Mouse (Mus musculus) embryonic stem cell, embryonic (primary cell): ENCODE results near the gene Gmfb.

Source experiments
- CTCF ChIA-PET, 4 experiments: fragments of 300-600 bp in 2 of 4; fragments of 350-600 bp in 2 of 4; sonication (Branson Sonifier 250); formaldehyde crosslinking; loops; one replicate each; lab custom pipeline; 2022; ENCODE audit warnings: inconsistent platforms in 2 of 4; lab: Charles Lee
- POLR2A ChIA-PET, 4 experiments: fragments of 300-600 bp in 2 of 4; fragments of 350-600 bp in 2 of 4; sonication (Branson Sonifier 250); formaldehyde crosslinking; loops; one replicate each; lab custom pipeline; 2022; ENCODE audit warnings: antibody characterized with exemption in 4 of 4, inconsistent platforms in 1 of 4; lab: Charles Lee

Gene Gmfb

DNA sequence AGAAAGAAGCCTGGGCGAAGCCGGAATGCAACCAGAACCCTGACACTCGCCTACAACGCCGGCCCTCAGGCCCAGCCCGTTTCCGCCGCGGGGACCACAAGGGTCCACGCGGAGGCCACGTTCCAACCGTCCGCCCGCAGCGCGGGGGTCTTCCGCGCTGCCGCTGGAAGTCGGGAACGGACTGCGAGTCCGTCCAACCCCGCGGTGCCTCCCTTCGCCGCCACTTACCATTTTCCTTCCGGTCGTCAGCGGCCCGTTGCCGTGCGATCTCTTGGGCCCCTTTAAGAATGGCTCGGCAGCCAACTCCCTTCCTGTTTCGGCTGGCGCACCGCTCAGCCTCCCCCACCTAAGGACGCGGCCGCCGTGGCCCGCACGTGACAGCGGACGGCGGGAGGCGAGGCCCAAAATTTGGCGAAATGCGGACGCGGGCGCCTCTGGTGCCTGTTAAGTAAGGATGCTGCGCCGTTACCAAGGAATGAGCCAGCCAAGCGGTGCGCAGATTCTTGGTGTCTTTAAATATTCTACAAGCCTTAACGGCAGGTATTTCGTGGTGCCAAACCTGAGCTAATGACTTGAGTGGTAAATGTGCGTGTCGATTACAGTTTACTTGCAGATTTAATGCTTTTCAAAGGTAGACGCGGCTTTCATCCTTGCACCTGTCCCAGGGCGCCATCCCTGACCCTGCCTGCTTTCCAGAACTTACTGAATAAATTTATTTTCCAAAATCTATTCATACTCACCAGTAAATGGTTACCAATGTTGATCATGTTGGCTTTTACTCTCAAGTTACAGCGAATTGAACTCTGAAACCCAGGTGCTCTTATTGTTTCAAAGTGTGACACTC is at the start of gene Gmfb:
Gene Gmfb (minus strand): TSS at position 370 of the 844 bp plus-strand sequence.
- ChIA-PET CTCF (no interaction called here), POLR2A (interaction anchor here in 3 of 4 experiments (1.3 to 2.6 kb wide), 9 partner anchors 10 to 63 kb away, joined by 3 to 11 read pairs (median 4); partner anchors contain the start of genes Cgrrf1 (in 3 of the 3) and Cnih1 (in 1 of the 3))

DNA sequence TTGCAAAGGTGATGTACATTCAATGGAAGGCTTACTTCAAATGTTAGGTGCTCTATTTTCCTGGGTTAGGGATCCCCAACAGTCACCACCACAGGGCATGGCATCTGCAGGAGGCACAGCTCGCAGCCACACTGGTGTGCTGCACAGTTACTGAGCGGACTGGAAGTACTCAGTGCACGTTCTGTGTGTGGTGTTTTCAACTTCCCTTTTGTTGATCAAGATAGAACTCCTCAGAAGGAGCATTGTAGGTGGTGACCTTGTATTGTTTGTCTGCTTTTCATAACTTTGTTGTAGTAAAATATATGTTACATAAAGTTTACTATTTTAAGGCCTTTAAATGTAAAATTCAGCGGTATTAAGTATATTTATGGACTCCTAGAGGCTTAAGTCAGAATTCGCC is 40.9 kb upstream of the Gmfb start:
- CTCF ChIA-PET: interaction anchor here in 1 of 4 experiments (1.4 kb wide), 1 partner anchor 224 kb away, joined by 3 read pairs; no protein-coding TSS in a partner anchor
- POLR2A ChIA-PET: interaction anchor here in 1 of 4 experiments (0.7 kb wide), 1 partner anchor 1033 kb away, joined by 3 read pairs; no protein-coding TSS in a partner anchor

DNA sequence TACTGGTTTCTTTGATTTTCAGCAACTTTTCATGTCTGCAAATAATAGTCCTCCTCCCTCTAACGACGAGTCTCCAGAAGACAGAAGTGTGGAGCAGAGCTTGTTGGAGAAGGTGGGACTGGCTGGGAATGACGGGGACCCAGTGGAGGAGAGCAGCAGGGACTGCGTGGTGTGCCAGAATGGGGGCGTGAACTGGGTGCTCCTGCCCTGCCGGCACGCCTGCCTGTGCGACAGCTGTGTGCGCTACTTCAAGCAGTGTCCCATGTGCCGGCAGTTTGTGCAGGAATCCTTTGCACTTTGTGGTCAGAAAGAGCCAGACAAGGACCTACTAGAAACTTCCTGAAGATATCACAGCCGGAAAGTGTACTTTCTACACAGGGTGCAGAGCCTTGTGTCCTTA is 31.6 kb upstream of the Gmfb start:
- POLR2A ChIA-PET: no interaction called here
- CTCF ChIA-PET: no interaction called here

DNA sequence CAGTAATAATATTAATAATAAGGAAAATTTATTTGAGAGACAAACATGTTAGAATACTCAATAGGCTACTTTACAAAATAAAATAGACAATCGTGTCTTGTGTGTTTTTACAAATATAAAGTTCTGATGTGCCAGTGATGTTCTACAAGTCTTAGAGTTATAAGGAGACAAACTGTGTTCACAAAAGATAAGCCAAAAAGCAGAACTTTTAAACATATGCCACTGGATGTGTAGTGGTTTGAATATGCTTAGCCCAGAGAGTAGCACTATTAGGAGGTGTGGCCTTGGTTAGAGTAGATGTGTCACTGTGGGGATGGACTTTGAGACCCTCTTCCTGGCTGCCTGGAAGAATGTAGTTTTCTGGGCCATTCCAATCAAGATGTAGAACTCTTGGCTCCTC is 27.7 kb upstream of the Gmfb start:
- ChIA-PET CTCF (no interaction called here), POLR2A (no interaction called here)

DNA sequence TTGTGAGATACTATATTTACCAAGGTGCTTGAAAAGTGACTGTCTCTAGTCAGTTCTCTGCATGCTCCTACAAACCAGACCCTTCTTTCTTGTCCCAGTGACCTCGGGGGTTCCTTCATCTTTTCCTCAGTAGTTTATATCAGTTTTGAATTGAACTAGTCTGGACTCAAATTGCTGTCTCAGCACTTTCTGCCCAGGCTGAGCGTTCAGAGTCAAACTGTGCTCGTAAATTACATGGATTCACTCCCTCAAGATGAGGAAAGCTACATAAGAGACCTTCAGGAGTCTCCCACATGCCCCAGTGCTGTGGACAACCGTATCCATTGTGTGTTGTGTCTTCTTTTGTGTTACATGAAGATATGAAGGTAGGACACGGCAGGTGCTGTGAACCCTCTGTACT is 26.7 kb upstream of the Gmfb start:
- POLR2A ChIA-PET: no interaction called here
- CTCF ChIA-PET: no interaction called here

DNA sequence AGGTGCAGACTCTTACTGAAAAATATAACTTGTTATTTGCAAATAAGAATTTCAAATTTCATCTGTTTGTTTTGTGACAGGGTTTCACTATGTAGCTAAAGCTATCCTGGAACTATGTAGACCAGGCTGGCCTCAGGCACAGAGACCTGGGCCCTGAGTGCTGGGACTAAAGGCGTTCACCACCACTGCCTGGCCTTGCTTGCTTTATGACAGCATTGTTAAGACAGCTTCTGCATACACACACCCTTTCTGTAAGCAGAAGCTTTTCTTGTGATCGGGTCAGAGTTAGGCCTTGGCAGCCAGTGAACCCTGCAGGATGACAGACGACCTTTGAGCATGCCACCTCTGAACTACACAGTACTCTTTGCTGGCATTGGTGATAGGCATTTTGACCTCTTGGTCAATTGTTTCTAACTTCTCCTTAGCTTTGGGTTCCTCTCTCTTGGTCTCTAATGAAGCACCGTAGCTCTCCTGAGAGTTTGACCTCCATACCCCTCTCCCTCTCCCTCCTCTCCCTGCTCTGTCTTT is 26.1 kb upstream of the Gmfb start:
- CTCF ChIA-PET: no interaction called here

DNA sequence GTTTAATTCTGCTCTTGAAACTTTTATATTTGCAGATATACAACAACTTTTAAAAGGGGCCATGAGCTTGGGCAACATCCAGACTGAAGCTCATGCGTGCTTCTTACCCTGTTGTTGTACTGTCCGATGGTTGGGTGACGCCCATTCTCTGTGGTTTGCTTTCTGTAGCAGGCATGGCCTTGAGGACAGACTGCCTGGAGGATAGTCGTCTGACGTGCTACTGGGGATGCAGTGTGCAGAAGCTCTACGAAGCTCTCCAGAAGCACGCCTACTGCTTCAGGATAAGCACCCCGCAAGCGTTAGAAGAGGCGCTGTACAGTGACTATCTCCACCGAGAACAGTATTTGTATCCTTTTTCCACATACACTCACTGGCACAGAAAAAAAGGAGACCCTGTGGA is 23.7 kb upstream of the Gmfb start:
- ChIA-PET CTCF (no interaction called here), POLR2A (no interaction called here)

More for the DNA sequence above, 26.1 kb upstream of the Gmfb start:
- POLR2A ChIA-PET: interaction anchor here in 1 of 4 experiments (0.5 kb wide), 1 partner anchor 328 kb away, joined by 3 read pairs; no protein-coding TSS in a partner anchor

DNA sequence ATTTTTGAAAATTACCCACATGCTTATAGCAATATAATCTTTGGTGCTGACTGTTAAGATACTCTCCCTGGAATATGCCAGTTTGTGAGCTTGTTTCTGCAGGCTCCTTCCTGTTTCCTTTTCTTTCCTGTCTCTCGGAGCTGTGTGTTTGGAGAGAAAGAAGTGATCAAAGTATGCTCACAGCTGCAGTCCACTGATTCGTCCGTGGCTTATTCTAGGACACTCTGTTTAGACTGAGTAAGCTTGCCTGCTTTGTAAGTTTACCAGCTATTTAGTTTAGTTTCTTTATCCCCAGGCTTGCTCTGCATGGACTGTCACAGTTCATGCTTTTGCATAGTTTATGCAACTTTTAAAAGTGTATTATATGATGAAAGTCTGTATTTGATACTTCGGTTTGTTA is 17.3 kb upstream of the Gmfb start:
- ChIA-PET CTCF (interaction anchor here in 2 of 4 experiments (0.6 kb wide), 2 partner anchors 46 to 247 kb away, joined by 3 read pairs; no protein-coding TSS in a partner anchor), POLR2A (no interaction called here)

DNA sequence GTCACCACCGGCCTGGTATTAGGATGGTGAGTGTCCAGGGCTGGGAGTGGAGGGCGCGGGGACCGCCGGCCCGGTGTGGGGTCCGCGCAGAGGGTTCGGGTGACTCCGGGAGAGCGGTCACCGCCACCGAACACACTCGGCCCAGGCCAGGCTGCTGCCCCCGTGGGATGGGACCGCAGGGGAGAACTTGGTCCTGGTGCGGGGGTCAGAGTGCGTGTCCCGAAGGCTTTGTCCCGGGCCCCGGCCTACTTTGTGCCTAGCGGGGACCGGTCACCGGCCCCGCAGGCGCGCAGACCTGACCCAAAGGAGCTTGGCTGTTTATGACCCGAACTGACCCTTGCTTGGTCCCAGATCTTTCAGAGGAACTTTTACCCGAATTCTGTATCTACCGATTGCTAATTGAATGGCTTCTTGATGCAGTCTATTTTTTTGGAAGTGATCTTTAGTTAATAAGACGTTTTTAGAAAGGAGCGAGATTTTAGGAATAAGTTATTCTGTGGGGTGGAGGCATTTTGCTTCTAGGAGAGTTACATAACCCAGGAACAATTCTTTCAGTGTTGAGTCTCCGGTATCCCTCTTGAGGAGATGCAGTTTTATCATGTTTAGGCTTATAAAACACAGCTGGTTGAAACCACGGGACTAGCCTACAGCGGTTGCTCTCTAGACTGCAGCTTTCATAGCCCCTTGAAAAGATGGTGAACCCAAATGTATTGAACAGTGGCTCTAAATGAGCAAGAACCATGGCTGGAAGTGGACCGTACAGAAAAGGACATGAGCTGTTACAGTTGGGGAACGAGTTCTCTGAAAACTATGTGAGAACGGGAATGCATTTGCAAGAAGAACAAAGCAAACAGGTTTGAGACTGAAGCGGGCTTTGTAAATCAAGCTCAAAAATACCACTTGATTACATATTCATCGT is 10.6 kb upstream of the Gmfb start:
- ChIA-PET POLR2A (interaction anchor here in 3 of 4 experiments (0.7 to 1.8 kb wide), 9 partner anchors 11 to 71 kb away, joined by 3 to 8 read pairs (median 5); partner anchors contain the start of genes Gmfb (in 3 of the 3), Cnih1 (in 1 of the 3) and Samd4 (in 1 of the 3)), CTCF (interaction anchor here in 1 of 4 experiments (1.9 kb wide), 1 partner anchor 254 kb away, joined by 7 read pairs; no protein-coding TSS in a partner anchor)

DNA sequence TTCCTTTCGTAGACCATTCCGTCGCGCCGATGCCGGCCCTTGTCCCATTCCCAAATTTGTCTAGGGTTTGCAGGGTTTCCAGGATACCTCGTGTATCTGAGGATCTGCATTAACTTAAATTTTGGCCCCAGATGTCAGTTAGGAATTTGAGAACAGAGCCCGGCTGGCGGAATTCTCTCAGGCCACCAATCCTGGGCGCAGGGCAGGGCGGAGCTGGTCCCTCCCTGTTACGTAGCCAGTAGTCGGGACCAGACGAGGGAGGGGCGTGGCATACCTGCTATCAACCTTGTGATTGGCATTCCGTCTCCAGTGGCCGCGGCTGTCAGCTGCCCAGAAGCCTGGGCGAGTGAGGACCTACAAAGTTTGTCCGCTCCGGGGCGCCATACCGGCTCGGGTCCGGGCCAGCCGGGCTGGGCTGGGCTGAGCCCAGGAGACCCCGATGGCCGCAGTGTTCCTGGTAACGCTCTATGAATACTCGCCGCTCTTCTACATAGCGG is 9.8 kb upstream of the Gmfb start, which contains the start of gene Cgrrf1:
Gene Cgrrf1 (plus strand): TSS at position 289 of the 497 bp plus-strand sequence.
- CTCF ChIA-PET: interaction anchor here in 2 of 4 experiments (1.1 to 1.9 kb wide), 2 partner anchors 255 kb away, joined by 4 to 7 read pairs; no protein-coding TSS in a partner anchor
- POLR2A ChIA-PET: interaction anchor here in 3 of 4 experiments (0.7 to 1.8 kb wide), 11 partner anchors 10 to 71 kb away, joined by 3 to 8 read pairs (median 4); partner anchors contain the start of genes Gmfb (in 3 of the 3), Cnih1 (in 1 of the 3) and Samd4 (in 1 of the 3)

DNA sequence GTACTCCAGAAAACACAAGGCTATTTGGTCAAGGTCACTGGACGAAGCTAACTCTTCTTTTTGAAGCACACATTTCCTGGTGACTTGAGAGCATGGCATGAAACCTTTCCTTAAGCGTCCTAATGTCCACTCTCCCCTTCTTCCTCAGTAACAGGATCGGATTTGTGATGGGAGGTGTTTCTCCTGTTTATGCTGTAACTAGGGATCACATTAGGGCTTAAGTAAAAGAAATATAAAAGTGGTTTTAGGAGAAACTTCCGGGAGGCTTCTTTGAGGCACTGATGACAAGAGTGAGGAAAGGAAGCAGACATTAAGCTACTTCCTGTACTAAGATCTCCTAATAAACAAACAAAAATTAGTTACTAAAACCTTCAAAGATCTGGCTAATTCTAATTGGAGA is 9.3 kb upstream of the Gmfb start:
- POLR2A ChIA-PET: interaction anchor here in 3 of 4 experiments (1.0 to 1.8 kb wide), 10 partner anchors 9 to 70 kb away, joined by 3 to 8 read pairs (median 4); partner anchors contain the start of genes Gmfb (in 3 of the 3), Cnih1 (in 1 of the 3) and Samd4 (in 1 of the 3)
- CTCF ChIA-PET: interaction anchor here in 2 of 4 experiments (1.1 to 1.9 kb wide), 2 partner anchors 256 kb away, joined by 4 to 7 read pairs; no protein-coding TSS in a partner anchor

DNA sequence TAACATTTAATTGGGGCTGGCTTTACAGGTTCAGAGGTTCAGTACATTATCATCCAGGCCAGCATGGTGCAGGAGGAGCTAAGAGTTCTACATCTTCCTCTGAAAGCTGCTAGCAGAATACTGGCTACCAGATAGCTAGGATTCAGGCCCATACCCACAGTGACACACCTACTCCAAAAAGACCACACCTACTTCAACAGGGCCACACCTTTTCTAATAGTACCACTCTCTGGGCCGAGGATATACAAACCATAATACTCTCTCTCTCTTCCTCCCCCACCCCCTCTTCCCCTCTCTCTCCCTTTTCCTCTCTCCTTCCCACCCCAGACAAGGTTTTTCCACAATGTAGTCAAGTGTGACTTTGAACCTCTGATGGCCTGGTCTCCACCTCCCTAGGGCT is 5.4 kb upstream of the Gmfb start:
- CTCF ChIA-PET: no interaction called here

DNA sequence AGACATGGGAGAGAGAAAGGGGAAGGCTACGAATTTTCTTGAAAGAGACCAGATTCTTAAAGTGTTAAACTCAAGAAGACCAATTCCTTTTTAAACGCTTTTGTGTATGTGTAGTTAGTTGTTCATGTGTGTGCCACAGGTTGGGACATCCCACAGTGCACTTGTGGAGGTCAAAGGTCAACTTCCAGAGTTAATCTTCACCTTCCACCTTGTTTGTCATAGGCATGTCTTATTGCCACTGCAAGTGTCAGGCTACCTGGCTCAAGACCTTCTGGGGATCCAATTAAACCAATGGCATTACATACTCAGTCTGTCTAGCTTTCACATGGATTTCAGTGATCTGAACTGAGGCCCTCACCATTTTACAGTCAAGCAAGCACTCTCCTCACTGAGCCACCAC is 2.0 kb upstream of the Gmfb start:
- ChIA-PET POLR2A (interaction anchor here in 1 of 4 experiments (1.4 kb wide), 1 partner anchor 36 kb away, joined by 5 read pairs; the partner anchor contains the start of gene Cnih1), CTCF (no interaction called here)

More for the DNA sequence above, 5.4 kb upstream of the Gmfb start:
- POLR2A ChIA-PET: no interaction called here

DNA sequence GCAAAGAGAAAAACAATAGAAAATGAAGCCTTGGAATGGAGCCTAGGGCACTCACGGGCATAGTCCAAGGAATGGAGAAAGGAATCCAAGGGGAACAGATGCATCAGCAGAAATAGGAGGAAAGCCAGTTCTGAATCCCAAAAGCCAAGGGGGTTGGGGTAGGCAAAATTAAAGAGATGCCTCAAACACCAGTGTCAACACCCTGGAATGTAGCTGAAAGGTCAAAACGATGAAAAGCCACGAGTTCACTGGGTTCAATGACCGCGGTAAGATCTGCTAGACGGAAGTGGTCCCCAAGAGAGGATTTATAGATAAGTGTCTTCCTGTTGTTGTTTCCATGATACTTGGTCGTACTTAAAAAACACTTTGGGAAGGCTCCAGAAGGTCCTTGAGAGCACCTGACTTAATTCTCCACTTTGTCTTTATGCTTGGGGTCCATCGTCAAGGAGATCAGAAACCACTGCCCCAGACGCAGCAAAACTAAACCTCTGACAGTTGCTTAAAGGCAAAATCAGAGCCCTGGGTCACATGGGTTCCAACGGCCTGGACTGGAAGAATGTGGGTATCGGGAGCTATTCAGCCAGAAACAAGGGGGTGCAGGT is 670 bp downstream of the Gmfb start:
- POLR2A ChIA-PET: interaction anchor here in 3 of 4 experiments (0.6 to 2.6 kb wide), 13 partner anchors 10 to 1057 kb away, joined by 3 to 11 read pairs (median 4); partner anchors contain the start of genes Cgrrf1 (in 3 of the 3) and Cnih1 (in 1 of the 3)
- CTCF ChIA-PET: interaction anchor here in 1 of 4 experiments (0.9 kb wide), 1 partner anchor 1034 kb away, joined by 14 read pairs; no protein-coding TSS in a partner anchor

DNA sequence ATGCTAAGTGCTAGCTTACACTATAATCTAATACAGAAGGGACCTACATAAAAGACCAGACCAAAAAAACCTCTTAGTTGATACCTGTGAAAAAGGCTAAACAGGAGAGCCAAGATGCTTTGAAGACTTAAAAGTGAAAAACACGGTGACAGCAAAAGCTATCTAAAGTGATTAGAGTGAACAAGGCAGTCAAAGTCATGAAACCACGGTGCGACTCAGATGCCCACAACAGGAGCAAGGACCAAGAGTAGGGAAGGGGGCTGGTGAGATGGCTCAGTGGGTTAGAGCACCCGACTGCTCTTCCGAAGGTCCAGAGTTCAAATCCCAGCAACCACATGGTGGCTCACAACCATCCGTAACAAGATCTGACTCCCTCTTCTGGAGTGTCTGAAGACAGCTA is 2.1 kb downstream of the Gmfb start:
- CTCF ChIA-PET: interaction anchor here in 1 of 4 experiments (0.8 kb wide), 1 partner anchor 267 kb away, joined by 3 read pairs; no protein-coding TSS in a partner anchor

DNA sequence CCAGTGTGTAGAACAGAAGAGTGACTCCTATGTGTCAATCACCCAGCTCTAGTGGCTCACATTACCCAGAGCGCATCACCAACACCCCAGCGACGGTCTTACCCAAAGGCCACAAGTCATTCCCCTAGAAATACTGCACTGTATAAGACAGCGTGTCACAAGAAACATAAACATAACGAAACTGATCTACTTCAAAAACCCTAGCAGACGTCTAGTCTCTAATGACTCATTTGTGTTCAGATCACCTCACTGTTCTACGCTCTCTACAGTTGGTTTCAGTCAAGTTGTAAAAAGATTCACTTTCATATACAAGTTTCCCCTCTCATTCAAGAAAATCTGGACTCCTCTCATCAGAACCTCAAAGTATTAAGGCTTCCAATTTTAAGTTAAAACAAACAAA is 3.3 kb downstream of the Gmfb start:
- POLR2A ChIA-PET: interaction anchor here in 1 of 4 experiments (0.7 to 1.7 kb wide), 3 partner anchors 13 to 27 kb away, joined by 4 to 5 read pairs (median 4); no protein-coding TSS in a partner anchor
- CTCF ChIA-PET: no interaction called here

More for the DNA sequence above, 2.1 kb downstream of the Gmfb start:
- POLR2A ChIA-PET: interaction anchor here in 3 of 4 experiments (0.6 to 2.6 kb wide), 6 partner anchors 13 to 1832 kb away, joined by 3 to 11 read pairs (median 4); partner anchors contain the start of gene Cnih1 (in 1 of the 3)
